Mouse (Mus musculus) embryonic facial prominence, embryonic 12.5 days (tissue): ENCODE measurements around the gene Csrnp2. TPM values are rescaled to one million over a fixed set of nuclear protein-coding genes. Genes with fewer than 3 reads are reported as not detected.
"Not testable (repeated sequence)": the region's sequence is repeated elsewhere in the genome, so short reads cannot be mapped to it uniquely, and the experiment has no call there.

ENCODE experiments used
- ATAC-seq: fragments of 200-750 bp; cut with Nextera tagmentation; 2 replicates; pipeline ENCODE4 v1.8.0; 2017; ENCODE audit not compliant: insufficient number of reproducible peaks, insufficient read depth, low FRiP score, low TSS enrichment
- H3K27ac ChIP-seq: fragments of 300-500 bp; sonication (generic); 2 replicates; pipeline ENCODE4 v1.5.1; 2016; ENCODE audit warnings: mild to moderate bottlenecking
- H3K27me3 ChIP-seq: fragments of 300-500 bp; sonication (generic); 2 replicates; pipeline ENCODE4 v1.6.1; 2016; ENCODE audit warnings: mild to moderate bottlenecking, moderate library complexity
- H3K36me3 ChIP-seq: fragments of 300-500 bp; sonication (generic); 2 replicates; pipeline ENCODE4 v1.6.1; 2016; ENCODE audit warnings: mild to moderate bottlenecking
- H3K4me1 ChIP-seq: fragments of 300-500 bp; sonication (generic); 2 replicates; pipeline ENCODE4 v1.6.1; 2016
- H3K4me2 ChIP-seq: fragments of 300-500 bp; sonication (generic); replicated peaks from 2 replicates; pipeline ENCODE4 v1.6.1; 2016; ENCODE audit warnings: mild to moderate bottlenecking, moderate library complexity
- H3K4me3 ChIP-seq: fragments of 300-500 bp; sonication (generic); 2 replicates; pipeline ENCODE4 v1.5.1; 2016; ENCODE audit warnings: mild to moderate bottlenecking
- H3K9ac ChIP-seq: fragments of 300-500 bp; sonication (generic); 2 replicates; pipeline ENCODE4 v1.6.1; 2016; ENCODE audit warnings: mild to moderate bottlenecking, moderate library complexity
- H3K9me3 ChIP-seq: fragments of 300-500 bp; sonication (generic); 2 replicates; pipeline ENCODE4 v1.6.1; 2016; ENCODE audit warnings: mild to moderate bottlenecking, moderate library complexity
- WGBS: fragments of 180-500 bp; shearing (Covaris S2); methylation state at CpG from one replicate; pipeline ENCODE4 v1.1.7; 2016; 5-methylcytosine and 5-hydroxymethylcytosine counted together
- polyA plus RNA-seq: library from polyadenylated mRNA; unstranded; fragments of >200 nt; fragmentation: Nextera tagmentation; extraction: Ambion mirVana; gene quantifications from 2 replicates; pipeline ENCODE4 v1.2.1, GENCODE M21; 2016

Csrnp2 gene
- polyA plus RNA-seq, 1 experiment from 2014 or later, result 34.9 TPM

DNA sequence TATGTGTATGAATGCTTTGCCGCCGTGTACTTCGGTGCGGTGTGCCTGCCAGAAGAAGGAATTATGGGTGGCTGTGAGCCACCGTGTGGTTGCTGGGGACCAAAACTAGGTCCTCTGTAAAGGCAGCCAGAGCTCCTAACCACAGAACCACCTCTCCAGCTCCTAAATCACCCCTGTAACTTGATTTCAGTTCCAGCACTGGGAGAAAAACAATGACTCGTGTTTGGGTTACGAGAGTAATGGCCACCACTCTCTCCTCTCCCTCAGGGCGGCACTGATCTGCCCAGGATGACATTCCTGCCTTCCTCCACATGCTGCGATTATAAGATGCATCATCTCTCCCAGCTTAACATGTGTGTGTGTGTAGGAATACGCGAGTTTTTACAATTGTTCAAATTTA, 14.8 kb upstream of the Csrnp2 start:
- Histone ChIP-seq H3K9me3 (no peaks in the 10 kb centered on the region), H3K27me3 (no peaks in the 10 kb centered on the region), H3K9ac (no peak overlapping the region), H3K36me3 (peaks cover 82% of the 10 kb centered on the region), H3K4me2 (no peak overlapping the region), H3K4me3 (no peak overlapping the region), H3K4me1 (no peaks in the 10 kb centered on the region), H3K27ac (no peak overlapping the region)
- WGBS, result 89% methylated on average over 11 of the region's 11 CpGs
- ATAC-seq, result no peak

DNA sequence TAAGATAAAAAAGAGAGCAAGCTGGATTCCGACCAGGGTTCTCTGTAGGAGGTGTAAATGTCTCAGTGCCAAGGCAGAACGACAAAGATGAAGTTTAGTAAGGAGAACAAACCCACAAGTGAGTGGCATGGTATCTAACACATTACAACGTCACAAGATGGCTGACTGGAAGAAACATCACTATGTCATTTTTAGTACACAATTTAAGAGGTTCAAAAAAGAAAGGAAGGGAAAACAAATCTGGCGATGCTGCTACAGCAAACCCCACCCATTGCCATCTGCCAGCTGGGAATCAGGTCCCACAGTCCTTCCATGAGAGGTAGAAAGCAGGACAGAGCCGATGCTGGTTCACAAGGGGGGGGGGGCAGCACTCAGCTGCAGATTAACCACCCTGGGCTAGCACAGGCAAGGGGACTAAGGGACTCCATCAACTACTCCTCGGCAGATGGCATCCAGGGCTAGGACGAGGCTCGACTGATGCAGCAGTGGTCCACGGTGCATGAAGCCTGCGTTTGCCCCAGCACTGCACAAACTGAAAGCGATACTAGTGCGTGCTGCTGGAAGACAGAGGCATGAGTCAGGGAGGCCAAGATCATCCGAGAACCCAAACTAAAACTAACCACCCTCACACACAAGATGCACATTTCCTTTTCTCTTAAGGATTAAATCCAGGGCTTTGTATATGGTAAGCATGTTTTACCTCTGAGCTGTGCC, 13.3 kb upstream of the Csrnp2 start:
- Histone ChIP-seq H3K9ac (no peak overlapping the region), H3K4me2 (no peak overlapping the region), H3K4me3 (no peak overlapping the region), H3K4me1 (no peaks in the 10 kb centered on the region), H3K27me3 (no peaks in the 10 kb centered on the region), H3K36me3 (peaks cover 79% of the 10 kb centered on the region), H3K27ac (no peak overlapping the region), H3K9me3 (no peaks in the 10 kb centered on the region)
- no peak for ATAC-seq
- 89% methylated on average over 13 of the region's 13 CpGs for WGBS

DNA sequence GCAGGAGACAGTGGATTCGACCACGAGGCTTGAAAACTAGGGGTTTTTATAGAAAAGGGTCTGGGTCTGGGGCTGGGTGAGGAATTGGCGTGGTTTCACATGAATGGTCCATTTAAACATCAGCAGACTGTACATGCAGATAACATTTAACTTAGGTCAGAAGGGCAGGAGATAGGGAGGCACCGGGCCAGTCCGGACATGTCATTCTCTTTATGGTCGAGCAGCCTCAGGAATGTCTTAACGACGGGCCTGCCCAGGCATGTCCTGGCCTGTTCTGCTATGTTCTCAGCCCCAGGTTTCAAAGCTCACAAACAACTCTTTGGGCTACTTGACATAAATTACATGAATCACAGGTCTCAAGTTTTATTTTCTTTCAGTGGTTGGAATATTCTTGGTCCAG, 4.2 kb upstream of the Csrnp2 start:
- peaks cover 12% of the 10 kb centered on the region; the same call in 1 of the 2 replicates for H3K36me3 ChIP-seq
- WGBS, result 88% methylated on average over 8 of the region's 8 CpGs
- H3K27me3 ChIP-seq, ATAC-seq, H3K4me1 ChIP-seq, H3K9ac ChIP-seq, H3K4me3 ChIP-seq, H3K4me2 ChIP-seq, H3K27ac ChIP-seq, H3K9me3 ChIP-seq: not testable (repeated sequence)

DNA sequence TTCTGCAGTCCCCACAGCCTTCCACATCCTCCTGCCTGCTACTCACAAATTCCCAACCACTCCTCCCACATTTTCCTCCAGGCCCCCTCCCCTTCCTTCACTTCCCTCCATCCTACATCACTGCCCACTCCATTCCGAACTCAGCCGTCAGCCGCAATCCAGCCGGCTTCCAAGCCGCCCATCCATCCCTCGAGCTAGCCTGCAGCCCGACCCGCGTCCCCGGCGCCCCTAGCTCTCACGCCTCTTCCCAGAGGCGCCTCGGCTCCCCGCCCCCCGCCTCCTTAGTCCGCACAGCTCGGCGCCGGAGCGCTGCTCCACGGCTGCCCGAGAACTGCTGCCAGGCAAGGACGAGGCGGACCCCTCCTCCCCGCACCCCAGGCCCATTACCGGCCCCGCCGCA, 641 bp downstream of the Csrnp2 start:
- H3K4me2 ChIP-seq, result peak overlapping the region; percentile 67
- WGBS, result 0% methylated on average over 26 of the region's 29 CpGs

DNA sequence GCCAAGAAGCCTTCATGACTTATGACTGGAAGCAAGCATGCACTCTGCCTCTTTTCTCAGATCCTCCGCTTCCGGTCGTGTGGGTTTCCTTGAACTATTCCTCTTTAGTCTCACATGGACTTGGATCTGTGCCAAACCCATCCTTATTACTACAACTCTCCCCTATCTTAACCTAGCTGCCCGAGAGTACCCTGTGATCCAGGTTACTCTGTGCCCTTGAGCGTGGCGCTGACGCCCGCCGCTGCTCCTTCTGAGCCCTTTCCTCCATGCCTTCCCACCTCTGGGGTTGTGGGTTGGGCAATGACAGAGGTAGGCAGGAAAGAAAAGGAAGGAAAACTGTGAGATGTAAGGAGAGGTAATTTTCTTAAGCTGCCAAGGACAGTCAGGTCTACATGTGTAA, 3.3 kb downstream of the Csrnp2 start:
- Histone ChIP-seq H3K4me1 (peaks cover 36% of the 10 kb centered on the region), H3K27me3 (no peaks in the 10 kb centered on the region), H3K9me3 (no peaks in the 10 kb centered on the region), H3K36me3 (peaks cover 18% of the 10 kb centered on the region), H3K4me2 (peak overlapping the region; percentile 12), H3K4me3 (no peak overlapping the region), H3K9ac (no peak overlapping the region), H3K27ac (no peak overlapping the region)
- ATAC-seq, result no peak
- WGBS, result 76% methylated on average over 9 of the region's 9 CpGs

More for the DNA sequence above, 641 bp downstream of the Csrnp2 start:
- Histone ChIP-seq H3K27ac (peak overlapping the region; percentile 96), H3K9ac (peak overlapping the region; percentile 99), H3K36me3 (no peaks in the 10 kb centered on the region), H3K4me1 (peaks cover 31% of the 10 kb centered on the region), H3K27me3 (no peaks in the 10 kb centered on the region), H3K4me3 (peak overlapping the region; percentile 84), H3K9me3 (no peaks in the 10 kb centered on the region)
- ATAC-seq, result peak; percentile 85

DNA sequence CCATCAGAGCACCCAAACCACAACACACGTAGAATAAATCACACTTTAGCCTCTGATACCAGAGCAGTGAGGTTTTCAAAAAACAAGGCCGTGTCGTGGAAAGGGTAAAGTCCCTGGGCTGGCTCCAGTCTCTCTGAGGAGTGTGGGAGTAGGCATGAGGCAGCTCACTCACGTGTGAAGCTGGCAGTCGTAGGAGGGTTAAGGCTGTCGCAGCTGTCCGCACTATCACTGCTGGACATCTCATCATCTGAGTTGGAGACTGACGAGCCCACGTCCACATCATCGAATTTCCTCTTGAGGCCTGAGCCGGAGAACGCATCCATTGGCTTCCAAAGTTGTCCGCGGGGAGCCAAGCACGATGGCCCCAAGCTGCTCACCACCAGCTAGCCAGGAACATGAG, 6.0 kb downstream of the Csrnp2 start:
- H3K4me1 ChIP-seq, result peaks cover 43% of the 10 kb centered on the region
- H3K4me3 ChIP-seq, result no peak overlapping the region
- no peak overlapping the region for H3K4me2 ChIP-seq
- no peak overlapping the region for H3K9ac ChIP-seq
- H3K36me3 ChIP-seq, result peaks cover 45% of the 10 kb centered on the region
- H3K9me3 ChIP-seq, result no peaks in the 10 kb centered on the region
- ATAC-seq, result no peak
- H3K27ac ChIP-seq, result no peak overlapping the region
- 83% methylated on average over 15 of the region's 15 CpGs for WGBS
- H3K27me3 ChIP-seq, result no peaks in the 10 kb centered on the region

DNA sequence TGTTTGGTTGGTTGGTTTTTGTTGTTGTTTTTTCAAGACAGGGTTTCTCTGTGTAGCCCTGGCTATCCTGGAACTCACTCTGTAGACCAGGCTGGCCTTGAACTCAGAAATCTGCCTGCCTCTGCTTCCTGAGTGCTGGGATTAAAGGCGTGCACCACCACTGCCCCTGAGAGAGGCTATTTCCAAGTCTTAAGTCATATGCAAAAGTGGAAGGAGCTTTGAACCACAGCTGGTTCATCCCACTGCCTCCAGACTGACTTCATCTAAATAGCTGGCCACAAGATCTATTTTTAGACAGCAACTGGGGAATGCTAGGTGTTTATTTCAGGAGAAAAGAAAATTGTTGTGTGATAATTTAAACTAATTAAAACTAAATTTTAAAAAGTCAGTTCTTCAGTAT, 7.0 kb downstream of the Csrnp2 start:
- not testable (repeated sequence) for H3K27me3 ChIP-seq, H3K27ac ChIP-seq, H3K4me3 ChIP-seq, H3K9ac ChIP-seq, H3K4me2 ChIP-seq, H3K9me3 ChIP-seq, ATAC-seq
- Histone ChIP-seq H3K4me1 (peaks cover 36% of the 10 kb centered on the region), H3K36me3 (peaks cover 55% of the 10 kb centered on the region)
- 91% methylated on average over 1 of the region's 1 CpGs for WGBS

DNA sequence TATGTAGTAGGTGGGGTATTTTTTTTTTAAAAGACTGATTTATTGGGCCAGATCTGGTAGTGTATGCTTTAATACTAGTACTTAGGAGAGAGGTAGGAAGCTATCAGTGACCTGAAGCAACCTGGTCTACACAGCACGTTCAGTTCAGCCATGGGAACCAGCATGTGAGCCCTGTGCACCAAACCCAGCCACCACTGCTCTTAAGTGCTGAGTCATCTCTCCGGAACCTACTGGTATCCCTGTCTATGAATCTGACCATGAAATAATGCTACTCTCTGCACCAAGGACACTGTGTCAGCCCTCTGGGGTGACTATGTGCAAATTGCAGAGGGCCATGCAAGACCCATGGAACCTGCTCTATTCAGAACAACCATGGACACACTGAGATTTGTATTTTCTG, 8.2 kb downstream of the Csrnp2 start:
- no peak overlapping the region for H3K27ac ChIP-seq
- no peaks in the 10 kb centered on the region for H3K9me3 ChIP-seq
- no peak overlapping the region for H3K9ac ChIP-seq
- H3K4me2 ChIP-seq, result no peak overlapping the region
- no peak for ATAC-seq
- peaks cover 24% of the 10 kb centered on the region for H3K4me1 ChIP-seq
- H3K4me3 ChIP-seq, result no peak overlapping the region
- 85% methylated on average over 2 of the region's 2 CpGs for WGBS
- H3K27me3 ChIP-seq, result no peaks in the 10 kb centered on the region
- peaks cover 67% of the 10 kb centered on the region for H3K36me3 ChIP-seq

DNA sequence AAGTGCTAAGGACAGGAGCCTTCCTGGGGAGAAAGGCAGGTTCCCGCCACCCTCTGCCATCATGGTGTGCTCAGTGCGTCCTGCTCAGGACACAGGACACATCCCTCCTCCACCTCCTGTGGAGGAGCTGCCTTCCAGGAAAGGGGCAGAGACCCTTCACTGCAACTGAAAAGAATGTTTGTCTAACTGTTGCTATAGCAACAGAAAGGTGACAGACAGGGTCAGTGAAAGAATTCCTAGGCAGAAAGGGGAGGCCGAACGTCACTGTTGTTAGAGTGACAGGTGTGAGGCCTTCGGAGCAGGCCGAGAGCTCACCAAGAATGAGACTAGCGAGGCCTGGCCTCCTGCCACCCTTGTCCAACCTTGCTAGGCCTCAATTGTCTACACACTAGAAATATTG, 8.8 kb downstream of the Csrnp2 start:
- H3K4me1 ChIP-seq, result peaks cover 21% of the 10 kb centered on the region
- H3K4me2 ChIP-seq, result no peak overlapping the region
- H3K4me3 ChIP-seq, result no peak overlapping the region
- H3K27me3 ChIP-seq, result no peaks in the 10 kb centered on the region
- WGBS, result 27% methylated on average over 7 of the region's 7 CpGs
- peaks cover 73% of the 10 kb centered on the region for H3K36me3 ChIP-seq
- no peaks in the 10 kb centered on the region for H3K9me3 ChIP-seq
- no peak overlapping the region for H3K27ac ChIP-seq
- no peak for ATAC-seq
- H3K9ac ChIP-seq, result no peak overlapping the region

DNA sequence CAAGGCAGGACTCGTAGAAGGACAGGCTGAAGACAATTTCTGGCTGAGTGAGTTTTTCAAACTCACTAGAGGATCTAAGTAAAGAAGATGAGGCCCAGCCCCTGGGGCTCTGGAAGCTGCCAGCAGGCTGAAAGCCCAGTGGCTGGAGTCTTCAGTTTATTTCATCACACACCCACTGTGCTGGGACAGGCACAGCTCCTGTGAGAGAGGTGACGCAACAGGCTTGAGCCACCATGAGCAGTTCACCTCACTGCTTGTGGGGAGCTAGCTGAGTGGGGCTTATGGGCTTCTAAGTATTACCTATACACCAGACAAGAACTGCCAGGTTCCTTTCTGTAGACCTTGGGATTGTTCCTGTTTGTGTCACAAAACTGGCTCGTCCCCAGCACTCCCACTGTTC, 9.7 kb downstream of the Csrnp2 start:
- H3K9me3 ChIP-seq, result no peaks in the 10 kb centered on the region
- H3K36me3 ChIP-seq, result peaks cover 82% of the 10 kb centered on the region

DNA sequence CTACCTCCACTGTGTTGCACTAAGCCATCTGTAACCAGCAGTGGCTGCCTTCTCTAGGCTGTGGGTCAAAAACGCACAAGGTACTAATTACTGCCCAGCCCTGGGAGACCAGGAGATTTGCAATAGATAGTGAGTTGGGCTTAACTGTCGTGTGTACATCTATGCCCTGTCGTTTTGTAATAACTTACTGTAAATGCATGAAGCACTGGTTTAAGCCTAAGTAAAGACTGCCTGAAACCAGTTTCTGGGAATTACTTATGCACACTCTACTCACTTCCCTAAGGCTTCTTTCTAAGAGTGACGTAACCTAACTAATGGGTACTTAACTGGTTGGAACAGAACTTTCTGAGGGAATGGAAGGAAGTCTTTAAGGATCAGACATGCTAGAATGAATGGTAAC, 16.4 kb downstream of the Csrnp2 start:
- H3K36me3 ChIP-seq, result peaks cover 87% of the 10 kb centered on the region
- no peaks in the 10 kb centered on the region for H3K9me3 ChIP-seq
- no peaks in the 10 kb centered on the region for H3K4me1 ChIP-seq
- H3K27me3 ChIP-seq, result no peaks in the 10 kb centered on the region
- H3K4me3 ChIP-seq, result no peak overlapping the region
- no peak overlapping the region for H3K4me2 ChIP-seq
- no peak overlapping the region for H3K27ac ChIP-seq
- 71% methylated on average over 4 of the region's 4 CpGs for WGBS
- no peak for ATAC-seq
- H3K9ac ChIP-seq, result no peak overlapping the region

More for the DNA sequence above, 9.7 kb downstream of the Csrnp2 start:
- Histone ChIP-seq H3K27me3 (no peaks in the 10 kb centered on the region), H3K4me1 (peaks cover 19% of the 10 kb centered on the region), H3K9ac (no peak overlapping the region), H3K27ac (no peak overlapping the region), H3K4me2 (no peak overlapping the region), H3K4me3 (no peak overlapping the region)
- ATAC-seq, result no peak
- WGBS, result 83% methylated on average over 3 of the region's 3 CpGs

DNA sequence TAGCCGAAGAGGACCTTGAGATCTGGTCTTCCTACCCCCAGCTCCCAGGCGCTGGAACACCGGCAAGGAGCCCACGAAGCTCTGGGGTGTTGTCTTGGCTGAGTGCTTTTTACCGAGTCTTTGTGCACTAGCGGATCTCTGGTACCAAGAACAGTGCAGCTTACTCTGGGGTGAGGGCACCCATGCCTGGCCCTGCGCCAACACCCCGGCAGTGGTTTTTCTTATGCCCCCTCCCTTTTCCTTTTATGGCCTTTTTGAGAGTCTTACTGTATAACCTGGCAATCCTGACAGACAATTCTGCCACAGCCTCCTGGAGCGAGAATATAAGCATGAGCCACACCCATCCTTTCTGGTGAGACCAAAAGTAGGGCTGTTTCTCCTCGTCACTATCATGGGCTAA, 16.9 kb downstream of the Csrnp2 start:
- H3K4me3 ChIP-seq, result no peak overlapping the region
- no peak for ATAC-seq
- no peak overlapping the region for H3K27ac ChIP-seq
- no peaks in the 10 kb centered on the region for H3K4me1 ChIP-seq
- peaks cover 86% of the 10 kb centered on the region for H3K36me3 ChIP-seq
- WGBS, result 87% methylated on average over 10 of the region's 10 CpGs
- no peak overlapping the region for H3K4me2 ChIP-seq
- H3K9me3 ChIP-seq, result no peaks in the 10 kb centered on the region
- H3K9ac ChIP-seq, result no peak overlapping the region
- H3K27me3 ChIP-seq, result no peaks in the 10 kb centered on the region
